Mouse (Mus musculus): ENCODE measurements at regions not wholly inside any gene's neighbourhood (a gene's known extent, or its start where the extent isn't known, plus 50 kb on each side); places are given as distances from the start of the nearest gene placed in this dataset.

DNA sequence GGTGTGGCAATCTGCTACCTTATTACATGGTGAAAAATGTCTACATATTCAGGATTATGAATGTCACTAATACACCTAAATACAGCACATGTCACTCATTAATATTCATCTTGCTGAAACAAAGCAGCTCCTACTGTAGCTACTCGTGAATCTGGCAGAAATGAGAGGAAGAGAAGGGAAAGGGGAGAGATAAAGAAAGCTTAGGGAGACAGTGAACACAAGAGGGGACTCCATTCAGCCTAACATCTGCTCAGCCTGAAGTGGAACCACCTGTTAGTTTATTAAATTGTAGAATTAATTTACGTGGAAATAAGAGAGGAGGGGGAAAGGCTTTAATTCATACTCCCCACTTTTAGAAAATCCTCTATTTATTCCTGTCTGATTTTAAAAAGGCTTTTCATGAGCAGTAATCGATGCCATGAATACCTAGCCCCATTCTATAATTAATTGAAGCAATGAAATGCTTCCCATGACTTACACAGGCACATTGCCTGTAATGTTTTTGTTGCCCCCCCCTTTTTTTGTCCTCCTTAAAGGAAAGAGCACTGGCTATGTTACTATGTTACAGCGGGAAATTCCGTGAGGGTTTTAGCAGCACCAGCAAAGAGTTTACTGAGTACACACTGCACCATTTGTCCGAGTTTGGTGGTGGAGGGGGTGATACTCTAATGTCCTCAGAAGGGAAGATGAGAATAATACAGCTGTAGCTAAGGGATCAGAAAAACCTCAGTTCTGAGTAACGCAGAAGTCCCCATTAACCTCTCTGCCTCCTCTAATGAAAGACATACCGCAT, 319.2 kb upstream of the Rsrc1 start:
- Histone ChIP-seq H3K4me3 (ENCODE audit: low read length) (no peak overlapping the region), H3K36me3 (ENCODE audit: control insufficient read depth, insufficient read depth, low read length) (no peaks in the 10 kb centered on the region), H3K27ac (ENCODE audit: low read length) (no peak overlapping the region), H3K9ac (ENCODE audit: low read length) (no peak overlapping the region), H3K9me3 (ENCODE audit: control insufficient read depth, low read length) (no peaks in the 10 kb centered on the region), H3K4me2 (ENCODE audit: low read depth, low read length) (no peak overlapping the region), H3K27me3 (ENCODE audit: control insufficient read depth, insufficient read depth, low read depth, low read length) (no peaks in the 10 kb centered on the region), H3K4me1 (replicated peaks; ENCODE audit: control insufficient read depth, insufficient read depth, low read length) (no peaks in the 10 kb centered on the region)
- no peak for ATAC-seq (ENCODE audit: low read depth)
- WGBS: 66% methylated on average over 8 of the region's 8 CpGs

DNA sequence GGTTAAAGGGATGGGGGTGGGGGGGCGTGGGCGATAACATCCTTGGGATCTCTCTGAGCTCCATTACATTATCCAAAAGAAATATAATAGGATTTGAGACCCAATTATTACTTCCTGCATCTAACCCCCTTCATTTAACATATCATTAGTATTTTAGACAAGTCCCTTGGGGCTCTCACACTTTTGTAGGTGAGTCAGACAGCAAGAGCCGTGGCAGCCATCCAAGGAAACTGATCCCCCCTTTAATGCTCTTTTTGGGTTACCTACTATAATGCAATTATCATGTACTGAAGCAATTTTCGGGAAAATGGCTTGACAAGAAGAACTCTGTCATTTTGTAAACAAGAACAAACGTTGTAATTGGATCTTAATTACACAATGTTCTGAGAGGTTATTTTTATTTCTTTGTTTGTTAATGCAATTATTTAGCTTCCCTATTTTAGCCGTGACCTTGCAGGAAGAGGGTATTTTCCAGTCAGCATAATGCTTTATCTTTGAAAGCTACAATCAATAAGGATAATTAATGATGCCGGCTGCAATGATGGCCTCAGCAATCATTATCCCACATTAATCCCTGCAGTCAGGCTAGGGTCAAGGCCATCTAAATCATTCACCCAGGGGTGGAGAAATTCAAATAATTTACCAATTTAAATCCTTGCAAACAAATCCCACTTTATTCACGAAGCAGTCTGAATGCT, 297.5 kb upstream of the Rsrc1 start:
- ATAC-seq (ENCODE audit: low read depth): no peak
- Histone ChIP-seq H3K4me2 (ENCODE audit: low read depth, low read length) (no peak overlapping the region), H3K27ac (ENCODE audit: low read length) (no peak overlapping the region), H3K27me3 (ENCODE audit: control insufficient read depth, insufficient read depth, low read depth, low read length) (no peaks in the 10 kb centered on the region), H3K9me3 (ENCODE audit: control insufficient read depth, low read length) (no peaks in the 10 kb centered on the region), H3K36me3 (ENCODE audit: control insufficient read depth, insufficient read depth, low read length) (no peaks in the 10 kb centered on the region), H3K4me1 (replicated peaks; ENCODE audit: control insufficient read depth, insufficient read depth, low read length) (no peaks in the 10 kb centered on the region), H3K9ac (ENCODE audit: low read length) (no peak overlapping the region), H3K4me3 (ENCODE audit: low read length) (no peak overlapping the region)
- WGBS: 51% methylated on average over 8 of the region's 8 CpGs

DNA sequence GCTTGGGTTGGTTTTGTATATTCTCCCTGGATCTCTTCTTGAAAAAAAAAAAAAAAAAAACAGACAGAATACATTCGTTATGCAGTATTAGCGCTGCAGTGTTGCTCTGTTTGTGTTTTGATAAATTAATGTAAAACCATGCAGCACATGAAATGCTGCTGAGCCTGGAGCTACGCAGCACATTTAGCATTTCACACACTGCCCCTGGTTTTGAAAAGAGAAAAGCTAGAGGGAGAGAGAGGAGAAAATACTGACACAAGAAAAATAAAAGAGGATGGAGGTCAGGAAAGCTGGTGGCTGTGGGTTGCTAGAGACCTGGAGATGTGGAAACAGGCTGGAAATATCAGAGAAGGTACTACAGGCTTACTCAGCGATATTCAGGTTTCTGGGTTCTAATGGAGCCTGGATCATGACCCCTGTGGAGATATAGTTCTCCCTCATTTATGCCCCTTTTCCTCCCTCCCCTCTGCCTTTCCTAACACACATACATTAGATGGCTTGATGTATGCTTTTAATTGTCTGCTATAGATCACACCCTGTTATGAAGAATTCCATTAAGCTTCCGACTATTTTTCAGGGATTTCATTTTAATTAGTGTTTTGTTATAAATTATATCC, 296.8 kb upstream of the Rsrc1 start:
- ATAC-seq (ENCODE audit: low read depth): no peak
- Histone ChIP-seq H3K4me2 (ENCODE audit: low read depth, low read length) (no peak overlapping the region), H3K4me3 (ENCODE audit: low read length) (no peak overlapping the region), H3K4me1 (replicated peaks; ENCODE audit: control insufficient read depth, insufficient read depth, low read length) (no peaks in the 10 kb centered on the region), H3K27ac (ENCODE audit: low read length) (no peak overlapping the region), H3K9me3 (ENCODE audit: control insufficient read depth, low read length) (no peaks in the 10 kb centered on the region), H3K36me3 (ENCODE audit: control insufficient read depth, insufficient read depth, low read length) (no peaks in the 10 kb centered on the region), H3K27me3 (ENCODE audit: control insufficient read depth, insufficient read depth, low read depth, low read length) (no peaks in the 10 kb centered on the region), H3K9ac (ENCODE audit: low read length) (no peak overlapping the region)
- 63% methylated on average over 5 of the region's 5 CpGs for WGBS

DNA sequence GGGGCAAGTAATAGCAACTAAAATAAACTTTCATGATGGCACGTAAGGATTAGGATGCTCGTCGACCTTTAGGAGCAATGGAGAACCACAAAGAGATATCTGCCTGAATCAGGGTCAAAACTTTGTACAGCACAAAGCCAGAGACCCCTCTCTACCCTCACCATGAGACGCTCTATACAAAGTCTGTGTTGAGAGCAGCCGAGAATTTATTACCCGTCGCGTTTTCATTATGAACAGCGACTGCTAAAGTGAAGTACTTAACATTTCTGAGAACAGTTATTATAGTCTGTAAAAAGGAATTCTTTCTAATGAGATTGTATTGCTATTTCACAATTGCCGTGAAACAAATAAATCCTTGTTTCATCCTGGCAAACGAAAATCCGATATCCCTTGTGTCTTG, 296.1 kb upstream of the Rsrc1 start:
- H3K36me3 ChIP-seq (ENCODE audit: control insufficient read depth, insufficient read depth, low read length): no peaks in the 10 kb centered on the region
- H3K4me1 ChIP-seq (replicated peaks; ENCODE audit: control insufficient read depth, insufficient read depth, low read length): no peaks in the 10 kb centered on the region
- H3K27me3 ChIP-seq (ENCODE audit: control insufficient read depth, insufficient read depth, low read depth, low read length): no peaks in the 10 kb centered on the region
- no peak overlapping the region for H3K4me2 ChIP-seq (ENCODE audit: low read depth, low read length)
- H3K4me3 ChIP-seq (ENCODE audit: low read length): no peak overlapping the region
- H3K9me3 ChIP-seq (ENCODE audit: control insufficient read depth, low read length): no peaks in the 10 kb centered on the region
- no peak for ATAC-seq (ENCODE audit: low read depth)
- WGBS: 76% methylated on average over 12 of the region's 12 CpGs
- no peak overlapping the region for H3K27ac ChIP-seq (ENCODE audit: low read length)
- no peak overlapping the region for H3K9ac ChIP-seq (ENCODE audit: low read length)

DNA sequence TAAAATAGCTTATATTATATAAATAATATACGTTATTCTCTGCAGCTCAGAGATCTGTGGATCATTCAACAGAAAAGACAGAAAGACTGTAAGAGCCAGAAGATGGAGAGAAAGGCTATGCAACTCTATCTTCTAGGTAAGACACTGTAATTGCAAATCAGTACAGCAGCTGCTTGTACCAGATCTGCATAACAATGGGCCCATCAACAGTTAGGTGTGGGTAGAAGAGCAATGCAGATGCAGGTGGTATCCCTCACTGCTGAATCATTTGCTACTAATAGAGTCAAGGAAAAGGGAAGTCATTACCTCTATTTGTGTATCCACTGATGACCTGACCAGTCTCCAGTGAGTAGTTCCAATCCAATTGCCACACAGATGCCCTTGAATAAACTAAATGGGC, 294.1 kb upstream of the Rsrc1 start:
- Histone ChIP-seq H3K27me3 (ENCODE audit: control insufficient read depth, insufficient read depth, low read depth, low read length) (no peaks in the 10 kb centered on the region), H3K4me3 (ENCODE audit: low read length) (no peak overlapping the region), H3K4me2 (ENCODE audit: low read depth, low read length) (no peak overlapping the region), H3K9me3 (ENCODE audit: control insufficient read depth, low read length) (no peaks in the 10 kb centered on the region), H3K4me1 (replicated peaks; ENCODE audit: control insufficient read depth, insufficient read depth, low read length) (no peaks in the 10 kb centered on the region), H3K9ac (ENCODE audit: low read length) (no peak overlapping the region), H3K36me3 (ENCODE audit: control insufficient read depth, insufficient read depth, low read length) (no peaks in the 10 kb centered on the region), H3K27ac (ENCODE audit: low read length) (no peak overlapping the region)
- WGBS: 73% methylated on average over 1 of the region's 1 CpGs
- ATAC-seq (ENCODE audit: low read depth): no peak

DNA sequence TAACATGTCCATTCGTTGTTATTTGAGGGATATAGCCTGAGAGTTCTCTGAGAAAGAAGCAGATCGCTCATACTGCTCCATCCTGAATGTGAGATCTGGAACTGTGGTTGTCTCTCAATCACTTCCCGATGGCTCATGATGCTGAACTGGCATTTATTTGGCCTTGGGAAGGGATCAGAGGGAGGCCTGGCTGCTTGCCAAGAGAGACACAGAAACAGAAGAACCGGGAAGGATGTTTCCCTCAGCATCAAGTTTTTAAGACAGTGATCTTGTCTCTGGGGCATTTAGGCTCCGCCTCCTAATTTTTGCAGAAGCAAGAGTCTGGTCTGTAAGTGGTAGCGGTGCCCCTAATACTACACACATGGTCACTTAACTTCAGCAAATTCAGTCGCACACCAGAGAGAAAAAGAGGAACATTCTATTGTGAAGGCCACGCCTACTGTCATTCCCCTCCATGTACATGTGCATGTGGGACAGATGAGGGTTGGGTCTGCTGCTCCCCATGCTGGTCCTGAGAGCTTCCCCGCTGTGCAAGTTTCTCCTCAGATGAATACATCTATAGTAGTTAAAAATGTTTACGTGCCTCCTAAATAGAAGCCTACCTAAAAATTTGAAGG, 290.2 kb upstream of the Rsrc1 start:
- 71% methylated on average over 10 of the region's 10 CpGs for whole genome bisulfite sequencing
- H3K4me2 ChIP-seq (ENCODE audit: low read depth, low read length): no peak overlapping the region
- H3K4me1 ChIP-seq (replicated peaks; ENCODE audit: control insufficient read depth, insufficient read depth, low read length): no peaks in the 10 kb centered on the region
- no peaks in the 10 kb centered on the region for H3K36me3 ChIP-seq (ENCODE audit: control insufficient read depth, insufficient read depth, low read length)
- H3K9me3 ChIP-seq (ENCODE audit: control insufficient read depth, low read length): no peaks in the 10 kb centered on the region
- no peak overlapping the region for H3K9ac ChIP-seq (ENCODE audit: low read length)
- ATAC-seq (ENCODE audit: low read depth): no peak
- H3K27ac ChIP-seq (ENCODE audit: low read length): no peak overlapping the region
- H3K4me3 ChIP-seq (ENCODE audit: low read length): no peak overlapping the region
- H3K27me3 ChIP-seq (ENCODE audit: control insufficient read depth, insufficient read depth, low read depth, low read length): no peaks in the 10 kb centered on the region

DNA sequence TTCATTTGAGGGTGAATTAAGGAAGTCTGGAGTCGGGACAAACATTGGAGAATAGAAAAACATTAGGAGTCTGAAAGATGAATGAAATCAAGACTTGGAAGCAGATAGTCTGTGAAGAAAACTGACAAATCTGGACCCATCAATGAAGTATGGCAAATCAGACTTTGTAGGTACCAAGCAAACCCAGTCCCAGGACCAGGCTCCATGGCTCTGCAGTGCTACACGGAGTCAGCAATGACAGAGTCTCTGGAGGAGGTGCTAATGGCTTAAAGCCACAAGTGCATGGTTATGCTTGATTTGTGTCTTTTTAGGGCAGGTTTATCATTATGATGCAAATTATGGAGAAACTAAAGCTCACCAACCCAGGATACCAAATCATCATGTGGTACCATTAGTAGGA, 286.1 kb upstream of the Rsrc1 start:
- no peak for ATAC-seq (ENCODE audit: low read depth)
- 92% methylated on average over 2 of the region's 2 CpGs for WGBS
- Histone ChIP-seq H3K9me3 (ENCODE audit: control insufficient read depth, low read length) (no peaks in the 10 kb centered on the region), H3K27me3 (ENCODE audit: control insufficient read depth, insufficient read depth, low read depth, low read length) (no peaks in the 10 kb centered on the region), H3K9ac (ENCODE audit: low read length) (no peak overlapping the region), H3K36me3 (ENCODE audit: control insufficient read depth, insufficient read depth, low read length) (no peaks in the 10 kb centered on the region), H3K4me2 (ENCODE audit: low read depth, low read length) (no peak overlapping the region), H3K4me1 (replicated peaks; ENCODE audit: control insufficient read depth, insufficient read depth, low read length) (no peaks in the 10 kb centered on the region), H3K27ac (ENCODE audit: low read length) (no peak overlapping the region), H3K4me3 (ENCODE audit: low read length) (no peak overlapping the region)

DNA sequence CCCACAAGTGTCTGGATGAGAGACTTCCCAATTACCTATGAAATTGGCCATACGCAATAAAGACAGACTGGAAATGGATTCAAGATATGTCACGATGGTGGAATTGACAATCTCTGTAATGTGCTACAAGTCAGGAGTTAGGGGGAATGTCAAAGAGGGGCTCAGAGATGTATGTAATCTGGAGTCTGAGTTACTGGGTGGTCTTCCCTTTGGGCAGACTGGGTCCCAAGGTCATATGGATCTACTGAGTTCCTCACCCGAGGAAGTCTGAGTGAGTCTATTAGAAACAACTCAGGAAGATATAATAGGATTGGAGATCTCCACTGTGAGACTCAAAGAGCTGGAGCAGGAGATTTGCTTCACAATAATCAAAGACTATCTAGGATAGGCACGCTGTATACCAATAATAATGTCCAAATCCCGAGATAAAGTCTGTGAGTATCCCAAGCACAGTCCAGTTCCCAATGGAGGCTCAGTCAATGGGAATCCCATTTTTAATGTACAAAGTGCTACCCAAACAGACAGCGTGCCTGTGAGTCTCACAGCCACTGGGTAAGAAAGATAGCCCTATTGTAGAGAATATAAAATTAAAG, 285.4 kb upstream of the Rsrc1 start:
- H3K27ac ChIP-seq (ENCODE audit: low read length): no peak overlapping the region
- H3K4me1 ChIP-seq (replicated peaks; ENCODE audit: control insufficient read depth, insufficient read depth, low read length): no peaks in the 10 kb centered on the region
- no peak overlapping the region for H3K4me2 ChIP-seq (ENCODE audit: low read depth, low read length)
- H3K27me3 ChIP-seq (ENCODE audit: control insufficient read depth, insufficient read depth, low read depth, low read length): no peaks in the 10 kb centered on the region
- no peak for ATAC-seq (ENCODE audit: low read depth)
- H3K36me3 ChIP-seq (ENCODE audit: control insufficient read depth, insufficient read depth, low read length): no peaks in the 10 kb centered on the region
- H3K4me3 ChIP-seq (ENCODE audit: low read length): no peak overlapping the region
- 84% methylated on average over 6 of the region's 6 CpGs for WGBS
- H3K9me3 ChIP-seq (ENCODE audit: control insufficient read depth, low read length): no peaks in the 10 kb centered on the region
- H3K9ac ChIP-seq (ENCODE audit: low read length): no peak overlapping the region

DNA sequence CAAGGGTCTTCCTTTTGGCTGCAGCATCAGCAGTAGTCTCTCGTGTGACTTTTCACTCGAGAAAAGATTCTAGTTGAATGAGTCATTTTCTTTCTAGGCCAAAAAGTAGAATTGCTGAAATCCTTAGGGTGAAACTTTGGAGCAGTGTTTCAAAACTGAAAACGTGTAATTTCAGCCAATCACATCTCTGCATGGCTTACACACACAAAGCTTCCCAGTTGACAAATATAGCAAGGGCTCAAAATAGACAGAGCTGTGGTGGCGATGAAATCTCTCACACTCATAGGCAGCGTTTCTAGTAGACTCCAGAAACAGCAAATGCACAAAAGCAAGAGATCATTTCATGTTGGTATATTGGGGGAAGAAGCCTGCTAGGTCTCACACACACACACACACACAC, 283.1 kb upstream of the Rsrc1 start:
- ATAC-seq (ENCODE audit: low read depth): no peak
- Histone ChIP-seq H3K4me3 (ENCODE audit: low read length) (no peak overlapping the region), H3K9ac (ENCODE audit: low read length) (no peak overlapping the region), H3K4me1 (replicated peaks; ENCODE audit: control insufficient read depth, insufficient read depth, low read length) (no peaks in the 10 kb centered on the region), H3K27ac (ENCODE audit: low read length) (no peak overlapping the region), H3K9me3 (ENCODE audit: control insufficient read depth, low read length) (no peaks in the 10 kb centered on the region), H3K36me3 (ENCODE audit: control insufficient read depth, insufficient read depth, low read length) (no peaks in the 10 kb centered on the region), H3K27me3 (ENCODE audit: control insufficient read depth, insufficient read depth, low read depth, low read length) (no peaks in the 10 kb centered on the region), H3K4me2 (ENCODE audit: low read depth, low read length) (no peak overlapping the region)
- WGBS: 69% methylated on average over 5 of the region's 5 CpGs
